Mouse (Mus musculus): Measurements from ENCODE around the gene Ugt1a6a. TPM values are rescaled to one million over a fixed set of nuclear protein-coding genes. Genes with fewer than 3 reads are reported as not detected.
"Not testable (repeated sequence)": the region's sequence is repeated elsewhere in the genome, so short reads cannot be mapped to it uniquely, and the experiment has no call there.

Gene Ugt1a6a
- polyA plus RNA-seq, 1 experiment from 2014 or later: 1.1 TPM

DNA sequence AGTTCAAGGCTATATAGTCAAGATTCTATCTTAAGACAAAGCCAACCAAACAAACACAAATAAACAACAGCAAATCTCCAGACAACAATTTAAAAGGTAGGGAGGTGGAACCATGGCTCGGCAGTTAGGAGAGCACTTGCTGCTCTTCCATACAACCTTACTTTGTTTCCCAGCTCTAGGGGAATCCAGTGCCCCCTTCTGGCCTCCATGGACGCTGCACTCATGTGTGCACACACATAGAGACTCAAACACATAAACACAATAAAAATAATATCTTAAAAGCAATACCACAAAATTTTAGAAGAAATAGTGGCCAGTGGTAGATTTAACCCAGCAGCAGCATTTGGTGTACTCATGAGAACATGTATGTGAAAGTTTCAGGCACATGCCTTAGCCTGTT lies 82.5 kb downstream of the Ugt1a6a start:
- H3K4me3 ChIP-seq: no peak overlapping the region
- H3K9me3 ChIP-seq (replicated peaks): peaks cover 54% of the 10 kb centered on the region
- H3K27ac ChIP-seq: no peak overlapping the region
- no peaks in the 10 kb centered on the region for H3K27me3 ChIP-seq
- H3K4me2 ChIP-seq: no peak overlapping the region
- no peaks in the 10 kb centered on the region for H3K4me1 ChIP-seq
- ATAC-seq: no peak
- H3K9ac ChIP-seq: no peak overlapping the region
- H3K36me3 ChIP-seq (ENCODE audit: poor library complexity, severe bottlenecking): no peaks in the 10 kb centered on the region
- WGBS: 63% methylated on average over 2 of the region's 2 CpGs

GRCm38 (mm10) chr1:88217576-88217975 lies 83.0 kb downstream of the Ugt1a6a start:
- no peak for ATAC-seq
- WGBS: 40% methylated on average over 3 of the region's 3 CpGs

GRCm38 (mm10) chr1:88218051-88218450 lies 83.4 kb downstream of the Ugt1a6a start:
- WGBS: 75% methylated on average over 9 of the region's 9 CpGs
- H3K4me2 ChIP-seq: no peak overlapping the region
- ATAC-seq: no peak
- H3K4me3 ChIP-seq: no peak overlapping the region
- H3K9me3 ChIP-seq (replicated peaks): peaks cover 46% of the 10 kb centered on the region
- no peaks in the 10 kb centered on the region for H3K36me3 ChIP-seq (ENCODE audit: poor library complexity, severe bottlenecking)
- no peaks in the 10 kb centered on the region for H3K4me1 ChIP-seq
- H3K27me3 ChIP-seq: no peaks in the 10 kb centered on the region
- no peak overlapping the region for H3K9ac ChIP-seq
- no peak overlapping the region for H3K27ac ChIP-seq

More at GRCm38 (mm10) chr1:88217576-88217975, 83.0 kb downstream of the Ugt1a6a start:
- Histone ChIP-seq H3K36me3 (ENCODE audit: poor library complexity, severe bottlenecking) (no peaks in the 10 kb centered on the region), H3K4me2 (no peak overlapping the region), H3K27me3 (no peaks in the 10 kb centered on the region), H3K9me3 (replicated peaks) (peaks cover 51% of the 10 kb centered on the region), H3K9ac (no peak overlapping the region), H3K4me1 (no peaks in the 10 kb centered on the region), H3K4me3 (no peak overlapping the region), H3K27ac (no peak overlapping the region)

- no peak overlapping the region for H3K27ac ChIP-seq
- H3K9me3 ChIP-seq (replicated peaks): peaks cover 41% of the 10 kb centered on the region
- H3K4me2 ChIP-seq: no peak overlapping the region
- 49% methylated on average over 4 of the region's 4 CpGs for WGBS
- no peaks in the 10 kb centered on the region for H3K27me3 ChIP-seq
- H3K36me3 ChIP-seq (ENCODE audit: poor library complexity, severe bottlenecking): no peaks in the 10 kb centered on the region
- no peak overlapping the region for H3K9ac ChIP-seq
- no peak for ATAC-seq
- H3K4me3 ChIP-seq: no peak overlapping the region
- no peaks in the 10 kb centered on the region for H3K4me1 ChIP-seq
Measured at GRCm38 (mm10) chr1:88218591-88218990, 84.0 kb downstream of the Ugt1a6a start.

DNA sequence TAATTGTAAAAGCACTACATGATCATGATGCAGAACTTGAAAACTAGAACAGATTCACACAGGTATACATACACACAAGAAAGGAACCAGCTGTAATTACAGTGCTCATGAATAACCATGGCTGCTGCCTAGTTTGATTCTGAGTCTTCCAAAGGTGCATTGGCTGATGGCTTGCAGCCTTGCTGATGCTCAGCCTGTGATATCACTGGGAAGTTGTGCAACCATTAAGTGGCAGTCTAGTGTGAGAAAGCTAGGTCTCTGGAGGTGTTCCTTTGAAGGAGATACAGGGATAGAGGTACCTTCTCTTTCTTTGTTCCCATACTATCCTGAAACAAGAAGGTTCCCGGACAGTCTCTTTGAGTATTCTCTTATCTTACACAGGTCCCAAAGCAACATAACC lies 84.4 kb downstream of the Ugt1a6a start:
- no peak overlapping the region for H3K27ac ChIP-seq
- H3K27me3 ChIP-seq: no peaks in the 10 kb centered on the region
- H3K36me3 ChIP-seq (ENCODE audit: poor library complexity, severe bottlenecking): no peaks in the 10 kb centered on the region
- WGBS: 17% methylated on average over 1 of the region's 1 CpGs
- H3K4me1 ChIP-seq: no peaks in the 10 kb centered on the region
- H3K4me2 ChIP-seq: no peak overlapping the region
- H3K4me3 ChIP-seq: no peak overlapping the region
- ATAC-seq: no peak
- H3K9me3 ChIP-seq (replicated peaks): peaks cover 36% of the 10 kb centered on the region
- H3K9ac ChIP-seq: no peak overlapping the region

GRCm38 (mm10) chr1:88220336-88220735 lies 85.7 kb downstream of the Ugt1a6a start:
- no peak overlapping the region for H3K27ac ChIP-seq
- no peak overlapping the region for H3K9ac ChIP-seq
- no peak overlapping the region for H3K4me2 ChIP-seq
- peaks cover 27% of the 10 kb centered on the region for H3K9me3 ChIP-seq (replicated peaks)
- no peaks in the 10 kb centered on the region for H3K27me3 ChIP-seq
- H3K4me1 ChIP-seq: no peaks in the 10 kb centered on the region
- H3K4me3 ChIP-seq: no peak overlapping the region
- no peak for ATAC-seq
- no peaks in the 10 kb centered on the region for H3K36me3 ChIP-seq (ENCODE audit: poor library complexity, severe bottlenecking)

GRCm38 (mm10) chr1:88222216-88222615 lies 87.6 kb downstream of the Ugt1a6a start:
- WGBS: 52% methylated on average over 2 of the region's 2 CpGs
- Histone ChIP-seq H3K27ac (no peak overlapping the region), H3K4me2 (no peak overlapping the region), H3K27me3 (no peaks in the 10 kb centered on the region), H3K4me3 (no peak overlapping the region), H3K9me3 (replicated peaks) (peaks cover 29% of the 10 kb centered on the region), H3K4me1 (no peaks in the 10 kb centered on the region), H3K9ac (no peak overlapping the region), H3K36me3 (ENCODE audit: poor library complexity, severe bottlenecking) (no peaks in the 10 kb centered on the region)
- ATAC-seq: no peak

GRCm38 (mm10) chr1:88223011-88223515 lies 88.5 kb downstream of the Ugt1a6a start:
- H3K4me2 ChIP-seq; H3K9ac ChIP-seq; ATAC-seq; H3K4me1 ChIP-seq; H3K36me3 ChIP-seq (ENCODE audit: poor library complexity, severe bottlenecking); H3K27ac ChIP-seq; H3K27me3 ChIP-seq; H3K4me3 ChIP-seq: not testable (repeated sequence)
- peaks cover 32% of the 10 kb centered on the region for H3K9me3 ChIP-seq (replicated peaks)

- Histone ChIP-seq H3K27ac (no peak overlapping the region), H3K4me3 (no peak overlapping the region), H3K4me1 (no peaks in the 10 kb centered on the region), H3K27me3 (no peaks in the 10 kb centered on the region), H3K36me3 (ENCODE audit: poor library complexity, severe bottlenecking) (no peaks in the 10 kb centered on the region), H3K9me3 (replicated peaks) (peaks cover 38% of the 10 kb centered on the region), H3K9ac (no peak overlapping the region), H3K4me2 (no peak overlapping the region)
- no peak for ATAC-seq
- 50% methylated on average over 1 of the region's 1 CpGs for WGBS
Measured at GRCm38 (mm10) chr1:88223591-88223990, 89.0 kb downstream of the Ugt1a6a start.

- Histone ChIP-seq H3K27me3 (no peaks in the 10 kb centered on the region), H3K4me1 (no peaks in the 10 kb centered on the region), H3K4me3 (no peak overlapping the region), H3K4me2 (no peak overlapping the region), H3K9me3 (replicated peaks) (peaks cover 44% of the 10 kb centered on the region), H3K27ac (no peak overlapping the region), H3K9ac (no peak overlapping the region), H3K36me3 (ENCODE audit: poor library complexity, severe bottlenecking) (no peaks in the 10 kb centered on the region)
- ATAC-seq: no peak
- 70% methylated on average over 2 of the region's 2 CpGs for WGBS
Measured at GRCm38 (mm10) chr1:88224029-88224776, 89.6 kb downstream of the Ugt1a6a start.

- not testable (repeated sequence) for H3K27me3 ChIP-seq; H3K36me3 ChIP-seq (ENCODE audit: poor library complexity, severe bottlenecking); H3K4me2 ChIP-seq; H3K9ac ChIP-seq; ATAC-seq; H3K4me3 ChIP-seq; H3K4me1 ChIP-seq; H3K27ac ChIP-seq
- peaks cover 55% of the 10 kb centered on the region for H3K9me3 ChIP-seq (replicated peaks)
- WGBS: 38% methylated on average over 2 of the region's 2 CpGs
Measured at GRCm38 (mm10) chr1:88225301-88225700, 90.7 kb downstream of the Ugt1a6a start.

DNA sequence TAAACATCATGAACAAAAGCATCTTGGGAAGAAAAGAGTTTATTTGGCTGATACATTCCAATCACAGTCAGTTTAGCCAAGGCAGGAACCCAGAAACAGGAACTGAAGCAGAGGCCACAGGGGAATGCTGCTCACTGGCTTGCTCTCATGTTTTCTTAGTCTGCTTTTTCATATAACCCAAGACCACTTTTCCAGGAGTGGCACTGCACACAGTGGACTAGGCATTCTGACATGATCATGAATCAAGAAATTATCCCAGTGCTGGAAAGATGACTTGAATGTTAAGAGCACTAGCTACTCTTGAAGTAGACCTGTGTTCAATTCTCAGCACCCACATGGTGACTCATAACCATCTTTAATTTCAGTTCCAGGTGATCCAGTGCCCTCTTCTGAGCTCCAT lies 91.1 kb downstream of the Ugt1a6a start:
- Histone ChIP-seq H3K4me3 (no peak overlapping the region), H3K27ac (no peak overlapping the region), H3K9me3 (replicated peaks) (peaks cover 59% of the 10 kb centered on the region), H3K9ac (no peak overlapping the region), H3K27me3 (no peaks in the 10 kb centered on the region), H3K4me1 (no peaks in the 10 kb centered on the region), H3K36me3 (ENCODE audit: poor library complexity, severe bottlenecking) (no peaks in the 10 kb centered on the region), H3K4me2 (no peak overlapping the region)
- ATAC-seq: no peak
